ENCODE assay signal across 8 mouse cellular contexts in the genomic region with DNA sequence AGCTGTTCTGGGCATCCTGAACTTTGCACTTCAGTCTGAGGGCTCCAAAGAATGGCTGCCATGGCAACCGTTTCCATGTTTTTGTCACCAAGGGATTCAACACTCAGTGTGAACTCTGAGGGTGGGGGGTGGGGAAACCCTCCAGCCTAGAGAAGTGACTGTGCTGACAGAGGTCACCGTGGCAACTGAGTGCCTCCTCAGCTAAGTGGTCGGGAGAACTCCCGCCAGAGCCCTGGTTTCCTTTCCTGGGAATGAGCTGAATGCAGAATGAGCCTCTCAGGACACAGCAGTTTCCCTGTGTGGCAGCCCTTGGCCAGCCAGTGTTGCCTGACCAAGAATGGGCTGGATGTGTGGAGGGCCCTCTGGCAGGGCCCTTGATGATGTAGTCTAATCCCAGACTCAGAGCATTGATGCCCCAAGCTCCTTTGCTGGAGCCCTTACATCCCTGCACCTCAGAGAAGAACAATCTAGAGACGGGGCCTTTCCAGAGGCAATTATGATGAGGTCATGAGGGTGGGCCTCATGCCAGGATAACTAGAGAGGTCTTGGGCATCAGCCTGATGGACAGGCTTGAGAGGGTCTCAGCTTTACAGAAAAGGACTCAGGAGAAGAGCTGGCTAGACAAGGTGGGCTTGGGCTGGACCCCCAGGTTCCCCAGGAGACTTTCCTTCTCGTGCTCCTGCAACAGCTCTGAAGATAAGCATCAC.
DNase-seq lines count a peak whose midpoint lies in the region; ATAC-seq and TF ChIP-seq lines count a peak whose summit lies in the region.

No protein-coding gene starts in this region.

- H3K36me3 ChIP-seq in heart, embryonic 10.5 days, result no peaks in the 10 kb centered on the region
- H3K36me3 ChIP-seq in embryonic facial prominence, embryonic 11.5 days (replicated peaks; ENCODE audit: control insufficient read depth, insufficient read depth, low read depth, low read length), result no peaks in the 10 kb centered on the region
- H3K36me3 ChIP-seq in midbrain, postnatal 0 days (ENCODE audit: insufficient read depth, low read length), result no peaks in the 10 kb centered on the region

- TF ChIP-seq CTCF in midbrain, postnatal 0 days (IDR thresholded peaks at IDR 0.05), result no peak

- peaks cover 70% of the 10 kb centered on the region for H3K4me1 ChIP-seq in heart, embryonic 10.5 days
- H3K4me1 ChIP-seq in embryonic facial prominence, embryonic 11.5 days (ENCODE audit: control insufficient read depth, insufficient read depth, low read length), result peaks cover 10% of the 10 kb centered on the region
- H3K4me1 ChIP-seq in midbrain, postnatal 0 days (ENCODE audit: insufficient read depth, low read length), result peaks cover 19% of the 10 kb centered on the region

- ATAC-seq in embryonic facial prominence, embryonic 11.5 days (replicated peaks; ENCODE audit: insufficient number of reproducible peaks, low FRiP score, low TSS enrichment, low read depth), result 0 out of 2 replicates have a peak, but pooled peaks have one; percentile 42
- peak; percentile 79 for ATAC-seq in midbrain, postnatal 0 days (ENCODE audit: low FRiP score)
- ATAC-seq in frontal cortex, adult (ENCODE audit: low TSS enrichment), result no peak

- peak; percentile 86 for DNase-seq in heart, embryonic 10.5 days (ENCODE audit: low spot score)
- no peak for DNase-seq in heart, postnatal 14 days
- DNase-seq in embryonic facial prominence, embryonic 11.5 days (ENCODE audit: low spot score), result peak; percentile 85
- peak; percentile 73 to 86 for DNase-seq in kidney, postnatal 25 days
- DNase-seq in midbrain, postnatal 0 days (ENCODE audit: low spot score), result peak; percentile 89
- no peak for DNase-seq in frontal cortex, postnatal 25 days (ENCODE audit: low spot score in 2 of 2)
- no peak for DNase-seq in testis, postnatal 14 days (ENCODE audit: low spot score)

- no peaks in the 10 kb centered on the region; the same call in 1 of the 2 replicates for H3K27me3 ChIP-seq in heart, embryonic 10.5 days (ENCODE audit: insufficient read depth, poor library complexity, severe bottlenecking)
- no peaks in the 10 kb centered on the region for H3K27me3 ChIP-seq in embryonic facial prominence, embryonic 11.5 days (ENCODE audit: control insufficient read depth, insufficient read depth, low read length)
- H3K27me3 ChIP-seq in midbrain, postnatal 0 days (ENCODE audit: insufficient read depth, low read length), result no peaks in the 10 kb centered on the region; the same call in 1 of the 2 replicates

- no peak overlapping the region for H3K4me3 ChIP-seq in heart, embryonic 10.5 days
- H3K4me3 ChIP-seq in embryonic facial prominence, embryonic 11.5 days (ENCODE audit: low read depth, low read length), result no peak overlapping the region
- H3K4me3 ChIP-seq in midbrain, postnatal 0 days (ENCODE audit: low read depth, low read length), result no peak overlapping the region

- H3K9me3 ChIP-seq in heart, embryonic 10.5 days, result no peaks in the 10 kb centered on the region
- H3K9me3 ChIP-seq in embryonic facial prominence, embryonic 11.5 days (replicated peaks; ENCODE audit: control insufficient read depth, low read length), result no peaks in the 10 kb centered on the region
- H3K9me3 ChIP-seq in midbrain, postnatal 0 days (ENCODE audit: low read length), result no peaks in the 10 kb centered on the region

- 23% methylated on average over 6 of the region's 6 CpGs for WGBS in heart, embryonic 10.5 days
- 34% methylated on average over 6 of the region's 6 CpGs for WGBS in embryonic facial prominence, embryonic 11.5 days
- WGBS in midbrain, postnatal 0 days, result 18% methylated on average over 6 of the region's 6 CpGs

- intact Hi-C loops in heart, postnatal 14 days (cut with DNase I), result no loop called here

- H3K9ac ChIP-seq in embryonic facial prominence, embryonic 11.5 days (replicated peaks; ENCODE audit: low read length), result no peak overlapping the region; the same call in 1 of the 2 replicates
- H3K9ac ChIP-seq in midbrain, postnatal 0 days (replicated peaks; ENCODE audit: low read length, poor library complexity, severe bottlenecking), result no peak overlapping the region

- peak overlapping the region; percentile 71 for H3K27ac ChIP-seq in heart, embryonic 10.5 days
- H3K27ac ChIP-seq in embryonic facial prominence, embryonic 11.5 days (replicated peaks; ENCODE audit: low read depth, low read length), result peak overlapping the region; percentile 17; the same call in 1 of the 2 replicates
- H3K27ac ChIP-seq in midbrain, postnatal 0 days (ENCODE audit: low read depth, low read length), result peak overlapping the region; percentile 72

- no peak overlapping the region for H3K4me2 ChIP-seq in embryonic facial prominence, embryonic 11.5 days (ENCODE audit: low read depth, low read length)
- H3K4me2 ChIP-seq in midbrain, postnatal 0 days (ENCODE audit: low read depth, low read length, poor library complexity, severe bottlenecking), result no peak overlapping the region

Comparison
In these comparisons a context has a peak if more than half of its experiments do, and no peak if none do; other contexts are left out.
1. DNase-seq: peak in heart, embryonic 10.5 days (single experiment), embryonic facial prominence, embryonic 11.5 days (single experiment), kidney, postnatal 25 days (2 of 2) and midbrain, postnatal 0 days (single experiment); none in heart, postnatal 14 days (0 of 2), frontal cortex, postnatal 25 days (0 of 2) and testis, postnatal 14 days (single experiment).
2. H3K27ac ChIP-seq: peak in every context shown above with its lines; median percentile 72 in midbrain, postnatal 0 days; 71 in heart, embryonic 10.5 days; 17 in embryonic facial prominence, embryonic 11.5 days.